Mouse (Mus musculus) midbrain, postnatal 0 days (tissue): ENCODE measurements around the gene Myl6b. TPM values are rescaled to one million over a fixed set of nuclear protein-coding genes. Genes with fewer than 3 reads are reported as not detected.

Experiments
- ATAC-seq: fragments of 200-750 bp; cut with Nextera tagmentation; 2 replicates; pipeline ENCODE4 v1.8.0; 2017; ENCODE audit warnings: moderate number of reproducible peaks, mild to moderate bottlenecking, moderate TSS enrichment, moderate library complexity; ENCODE audit not compliant: low FRiP score
- DNase-seq: peaks from one replicate; pipeline ENCODE4 v3.0.0-alpha.2; 2015; ENCODE audit warnings: low spot score
- H3K27ac ChIP-seq: fragments of 300-500 bp; sonication (generic); 2 replicates; pipeline ENCODE4 v1.5.1; 2014; ENCODE audit warnings: low read depth, mild to moderate bottlenecking, low read length, mixed read lengths
- H3K27me3 ChIP-seq: fragments of 300-500 bp; sonication (generic); 2 replicates; pipeline ENCODE4 v1.6.1; 2014; ENCODE audit warnings: low read length, control low read depth, mixed read lengths; ENCODE audit not compliant: insufficient read depth
- H3K36me3 ChIP-seq: fragments of 300-500 bp; sonication (generic); 2 replicates; pipeline ENCODE4 v1.6.1; 2014; ENCODE audit warnings: low read length, control low read depth, mixed read lengths; ENCODE audit not compliant: insufficient read depth
- H3K4me1 ChIP-seq: fragments of 300-500 bp; sonication (generic); 2 replicates; pipeline ENCODE4 v1.6.1; 2014; ENCODE audit warnings: mild to moderate bottlenecking, control low read depth, antibody characterized with exemption, low read length, mixed read lengths; ENCODE audit not compliant: insufficient read depth
- H3K4me2 ChIP-seq: fragments of 300-500 bp; sonication (generic); 2 replicates; pipeline ENCODE4 v1.6.1; 2014; ENCODE audit warnings: low read depth, mild to moderate bottlenecking, low read length, mixed read lengths; ENCODE audit not compliant: poor library complexity, severe bottlenecking
- H3K4me3 ChIP-seq: fragments of 300-500 bp; sonication (generic); 2 replicates; pipeline ENCODE4 v1.5.1; 2014; ENCODE audit warnings: low read depth, mild to moderate bottlenecking, low read length, moderate library complexity
- H3K9ac ChIP-seq: fragments of 300-500 bp; sonication (generic); replicated peaks from 2 replicates; pipeline ENCODE4 v1.6.1; 2014; ENCODE audit warnings: mild to moderate bottlenecking, low read length, moderate library complexity, mixed read lengths; ENCODE audit not compliant: poor library complexity, severe bottlenecking
- H3K9me3 ChIP-seq: fragments of 300-500 bp; sonication (generic); 2 replicates; pipeline ENCODE4 v1.6.1; 2016; ENCODE audit warnings: low read length, control low read depth
- CTCF ChIP-seq: IDR thresholded peaks from 2 replicates; pipeline ENCODE4 v1.5.1; 2016; ENCODE audit warnings: antibody characterized with exemption, mild to moderate bottlenecking
- WGBS: fragments of 180-500 bp; shearing (Covaris S2); extraction: QIAGEN DNeasy Blood & Tissue Kit; methylation state at CpG from one replicate; pipeline ENCODE4 v1.1.7; 2014; 5-methylcytosine and 5-hydroxymethylcytosine counted together
- polyA plus RNA-seq: library from polyadenylated mRNA; unstranded; fragments of >200 nt; fragmentation: Nextera tagmentation; extraction: Ambion mirVana; gene quantifications from 2 replicates; pipeline ENCODE4 v1.2.1, GENCODE M21; 2015
- total RNA-seq: library from RNA; depleted of rRNA; stranded (reverse); fragments of >200 nt; gene quantifications from 2 replicates; pipeline ENCODE4 v1.2.3, GENCODE M21; 2014

Myl6b gene
- total and polyA plus RNA-seq, 2 experiments from 2014 or later: 4.9 to 24.6 TPM

- Histone ChIP-seq H3K36me3 (peaks cover 41% of the 10 kb centered on the region), H3K9me3 (no peaks in the 10 kb centered on the region), H3K4me2 (peak overlapping the region; percentile 71), H3K27me3 (no peaks in the 10 kb centered on the region), H3K27ac (peak overlapping the region; percentile 55; the same call in 1 of the 2 replicates), H3K4me1 (peaks cover 15% of the 10 kb centered on the region; the same call in 1 of the 2 replicates), H3K4me3 (peak overlapping the region; percentile 80; the same call in 1 of the 2 replicates), H3K9ac (peak overlapping the region; percentile 39)
- TF ChIP-seq CTCF: no peak
- WGBS: 64% methylated on average over 6 of the region's 6 CpGs
- DNase-seq (no peak), ATAC-seq (no peak)
These were observed 7.0 kb downstream of the Myl6b start for GRCm38 (mm10) chr10:128491495-128491894.

GRCm38 (mm10) chr10:128490912-128491311, 7.6 kb downstream of the Myl6b start:
- H3K36me3 ChIP-seq: peaks cover 43% of the 10 kb centered on the region

GRCm38 (mm10) chr10:128490232-128490631, 8.3 kb downstream of the Myl6b start:
- Histone ChIP-seq H3K27me3 (no peaks in the 10 kb centered on the region), H3K9me3 (no peaks in the 10 kb centered on the region), H3K4me3 (no peak overlapping the region), H3K9ac (no peak overlapping the region), H3K4me1 (peaks cover 15% of the 10 kb centered on the region; the same call in 1 of the 2 replicates), H3K4me2 (no peak overlapping the region), H3K36me3 (peaks cover 49% of the 10 kb centered on the region), H3K27ac (peak overlapping the region; percentile 59; the same call in 1 of the 2 replicates)
- ATAC-seq (no peak), DNase-seq (no peak)
- WGBS: 56% methylated on average over 5 of the region's 5 CpGs
- TF ChIP-seq CTCF: no peak

More at GRCm38 (mm10) chr10:128490912-128491311, 7.6 kb downstream of the Myl6b start:
- WGBS: 48% methylated on average over 5 of the region's 5 CpGs
- DNase-seq: no peak
- 0 out of 2 replicates have a peak overlapping the region, but pooled peaks have one; percentile 55 for H3K27ac ChIP-seq
- H3K4me1 ChIP-seq: peaks cover 15% of the 10 kb centered on the region; the same call in 1 of the 2 replicates
- H3K4me3 ChIP-seq: no peak overlapping the region
- ATAC-seq: no peak
- no peaks in the 10 kb centered on the region for H3K27me3 ChIP-seq
- H3K4me2 ChIP-seq: peak overlapping the region; percentile 71
- H3K9ac ChIP-seq: no peak overlapping the region
- no peaks in the 10 kb centered on the region for H3K9me3 ChIP-seq
- TF ChIP-seq CTCF: no peak

GRCm38 (mm10) chr10:128489785-128490184, 8.7 kb downstream of the Myl6b start:
- Histone ChIP-seq H3K4me3 (no peak overlapping the region), H3K9ac (no peak overlapping the region), H3K36me3 (peaks cover 49% of the 10 kb centered on the region), H3K4me1 (peaks cover 13% of the 10 kb centered on the region; the same call in 1 of the 2 replicates), H3K9me3 (no peaks in the 10 kb centered on the region), H3K4me2 (no peak overlapping the region), H3K27ac (peak overlapping the region; percentile 59), H3K27me3 (no peaks in the 10 kb centered on the region)
- no peak for ATAC-seq
- no peak for TF ChIP-seq CTCF
- 52% methylated on average over 4 of the region's 4 CpGs for WGBS
- no peak for DNase-seq

- H3K4me2 ChIP-seq: no peak overlapping the region
- TF ChIP-seq CTCF: no peak
- 70% methylated on average over 5 of the region's 5 CpGs for WGBS
- H3K4me3 ChIP-seq: no peak overlapping the region
- H3K9ac ChIP-seq: no peak overlapping the region
- H3K9me3 ChIP-seq: no peaks in the 10 kb centered on the region
- H3K36me3 ChIP-seq: peaks cover 51% of the 10 kb centered on the region
- no peaks in the 10 kb centered on the region for H3K27me3 ChIP-seq
- H3K4me1 ChIP-seq: peaks cover 9% of the 10 kb centered on the region; the same call in 1 of the 2 replicates
- no peak for DNase-seq
- peak overlapping the region; percentile 59; the same call in 1 of the 2 replicates for H3K27ac ChIP-seq
- no peak for ATAC-seq
These were observed 9.1 kb downstream of the Myl6b start for GRCm38 (mm10) chr10:128489380-128489779.

GRCm38 (mm10) chr10:128488776-128489175, 9.7 kb downstream of the Myl6b start:
- 81% methylated on average over 4 of the region's 4 CpGs for whole genome bisulfite sequencing
- no peak overlapping the region for H3K4me2 ChIP-seq
- no peak overlapping the region for H3K9ac ChIP-seq
- H3K9me3 ChIP-seq: no peaks in the 10 kb centered on the region
- ATAC-seq: no peak
- no peaks in the 10 kb centered on the region for H3K27me3 ChIP-seq
- H3K4me3 ChIP-seq: no peak overlapping the region
- peaks cover 57% of the 10 kb centered on the region for H3K36me3 ChIP-seq
- H3K27ac ChIP-seq: no peak overlapping the region
- DNase-seq: no peak
- no peak for TF ChIP-seq CTCF
- peaks cover 9% of the 10 kb centered on the region; the same call in 1 of the 2 replicates for H3K4me1 ChIP-seq
